Mouse (Mus musculus): ENCODE results near the gene Ccdc171.

DNA sequence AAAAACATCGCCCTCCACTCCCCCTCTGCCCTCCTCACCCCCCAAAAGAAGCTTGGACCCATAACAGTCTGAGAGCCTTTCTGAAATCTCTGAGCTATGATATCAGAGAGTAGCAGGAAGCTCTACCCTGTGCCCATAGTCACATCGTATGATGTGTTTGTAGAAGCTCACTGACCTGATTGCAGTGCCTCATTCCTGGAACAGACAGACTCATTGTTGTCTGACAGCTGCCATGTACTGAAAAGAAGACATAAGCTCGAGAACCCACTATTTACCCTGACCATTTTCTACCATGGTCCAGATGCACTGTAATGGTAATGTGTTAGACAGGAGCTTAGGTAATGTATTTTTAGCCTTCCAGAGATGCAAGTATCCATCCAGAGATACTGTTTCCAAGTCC, 85.8 kb downstream of the Ccdc171 start:
- TF ChIP-seq POLR2A (IDR thresholded peaks at IDR 0.05; ENCODE audit: control insufficient read depth, extremely low read depth, insufficient read depth, low read length, poor library complexity) (no peak), CTCF (IDR thresholded peaks at IDR 0.05; ENCODE audit: borderline replicate concordance, control insufficient read depth, extremely low read depth, insufficient read depth, low read length, poor library complexity) (no peak)
